Mouse (Mus musculus) lung, postnatal 0 days (tissue): ENCODE results near the gene Arhgap25.

Experiments used
- CTCF ChIP-seq: IDR thresholded peaks from 2 replicates; pipeline ENCODE4 v1.5.1; 2016; ENCODE audit warnings: antibody characterized with exemption, mild to moderate bottlenecking
- EP300 ChIP-seq: IDR thresholded peaks from 2 replicates; pipeline ENCODE4 v1.6.1; 2016; ENCODE audit warnings: antibody characterized with exemption, mild to moderate bottlenecking, control low read depth

DNA sequence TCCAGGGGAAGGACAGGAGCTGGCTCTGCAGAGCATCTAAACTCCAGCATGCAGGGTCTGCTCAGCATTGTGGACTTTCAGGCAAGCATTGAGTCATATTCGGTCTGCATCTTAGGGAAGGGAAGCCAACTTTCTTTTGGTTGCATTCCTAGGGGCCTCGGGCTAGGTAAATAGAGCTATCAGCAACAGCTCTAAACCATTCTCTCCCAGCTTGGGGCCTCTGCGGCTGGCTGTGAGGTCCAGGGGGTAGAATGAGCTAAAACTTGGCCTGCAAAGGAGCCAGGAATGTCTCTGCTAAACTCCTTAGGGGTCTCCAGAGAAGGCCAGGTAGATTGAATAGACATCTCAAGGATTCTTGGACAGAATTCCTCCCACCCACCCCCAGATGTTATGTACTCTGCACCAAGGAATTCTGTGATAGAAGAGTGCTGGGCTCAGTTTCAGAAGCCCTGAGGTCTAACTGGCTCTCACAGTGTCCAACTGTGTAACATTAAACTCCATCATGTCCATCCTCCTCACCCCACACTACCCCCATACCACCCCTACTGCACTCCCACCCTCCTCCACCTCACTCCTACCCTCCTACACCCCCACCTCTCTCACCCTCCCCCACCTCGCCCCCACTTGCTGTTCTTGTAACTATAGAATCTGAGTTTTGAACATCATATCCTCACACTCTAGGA is 43.7 kb upstream of the Arhgap25 start:
- no peak for TF ChIP-seq EP300
- no peak for TF ChIP-seq CTCF
